Mouse (Mus musculus) forebrain, embryonic 13.5 days (tissue): ENCODE measurements around the gene Serpina6. TPM values are rescaled to one million over a fixed set of nuclear protein-coding genes. Genes with fewer than 3 reads are reported as not detected.
"Not testable (repeated sequence)": the region's sequence is repeated elsewhere in the genome, so short reads cannot be mapped to it uniquely, and the experiment has no call there.

Source experiments
- ATAC-seq: fragments of 200-750 bp; cut with Nextera tagmentation; 2 replicates; pipeline ENCODE4 v1.8.0; 2017
- H3K27ac ChIP-seq: fragments of 300-500 bp; sonication (generic); 2 replicates; pipeline ENCODE4 v1.5.1; 2015; ENCODE audit warnings: inconsistent platforms, mild to moderate bottlenecking, moderate library complexity
- H3K27me3 ChIP-seq: fragments of 300-500 bp; sonication (generic); 2 replicates; pipeline ENCODE4 v1.6.1; 2015; ENCODE audit warnings: mild to moderate bottlenecking, inconsistent platforms
- H3K36me3 ChIP-seq: fragments of 300-500 bp; sonication (generic); 2 replicates; pipeline ENCODE4 v1.6.1; 2015; ENCODE audit warnings: mild to moderate bottlenecking, inconsistent platforms; ENCODE audit not compliant: poor library complexity, severe bottlenecking
- H3K4me1 ChIP-seq: fragments of 300-500 bp; sonication (generic); 2 replicates; pipeline ENCODE4 v1.6.1; 2015; ENCODE audit warnings: inconsistent platforms
- H3K4me2 ChIP-seq: fragments of 300-500 bp; sonication (generic); 2 replicates; pipeline ENCODE4 v1.6.1; 2015; ENCODE audit warnings: inconsistent platforms, mild to moderate bottlenecking, moderate library complexity
- H3K4me3 ChIP-seq: fragments of 300-500 bp; sonication (generic); 2 replicates; pipeline ENCODE4 v1.5.1; 2015; ENCODE audit warnings: mild to moderate bottlenecking, inconsistent platforms
- H3K9ac ChIP-seq: fragments of 300-500 bp; sonication (generic); 2 replicates; pipeline ENCODE4 v1.6.1; 2015; ENCODE audit warnings: mild to moderate bottlenecking, inconsistent platforms
- H3K9me3 ChIP-seq: fragments of 300-500 bp; sonication (generic); replicated peaks from 2 replicates; pipeline ENCODE4 v1.6.1; 2016; ENCODE audit warnings: inconsistent platforms
- WGBS: fragments of 180-500 bp; shearing (Covaris S2); methylation state at CpG from one replicate; pipeline ENCODE4 v1.1.7; 2015; 5-methylcytosine and 5-hydroxymethylcytosine counted together
- polyA plus RNA-seq: library from polyadenylated mRNA; unstranded; fragments of >200 nt; fragmentation: Nextera tagmentation; extraction: Ambion mirVana; gene quantifications from 2 replicates; pipeline ENCODE4 v1.2.1, GENCODE M21; 2015

Gene Serpina6
- polyA plus RNA-seq, 1 experiment from 2014 or later: not detected

GRCm38 (mm10) chr12:103679853-103680252 is 22.8 kb upstream of the Serpina6 start:
- not testable (repeated sequence) for H3K4me2 ChIP-seq, H3K36me3 ChIP-seq, ATAC-seq, H3K4me3 ChIP-seq, H3K27ac ChIP-seq, H3K9ac ChIP-seq, H3K27me3 ChIP-seq, H3K9me3 ChIP-seq, H3K4me1 ChIP-seq
- 94% methylated on average over 1 of the region's 1 CpGs for WGBS

DNA sequence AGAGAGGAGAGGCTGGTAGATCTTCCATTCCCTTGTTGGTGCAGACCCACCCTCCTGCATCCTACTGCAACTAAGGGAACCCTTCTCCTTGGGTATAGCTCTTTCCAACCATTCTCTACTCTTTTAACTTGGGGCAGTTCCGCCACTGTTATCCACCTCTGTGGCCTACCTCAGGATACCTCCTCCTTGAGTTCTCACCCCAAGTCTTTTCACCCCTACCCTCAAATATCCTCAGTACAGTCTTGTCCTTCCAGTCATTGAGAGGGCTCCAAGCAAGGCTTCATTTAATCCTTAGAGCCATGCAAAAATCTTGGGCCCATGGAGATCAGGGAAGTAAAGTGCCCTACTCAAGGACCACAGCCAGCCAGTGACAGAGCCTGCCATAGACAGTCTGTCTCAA is 19.0 kb upstream of the Serpina6 start, which contains the start of gene Serpina16:
Gene Serpina16 (minus strand): TSS at position 101 of the 400 bp plus-strand sequence.
- Histone ChIP-seq H3K4me3 (no peak within 1 kb of the TSS), H3K27ac (no peak within 1 kb of the TSS), H3K36me3 (no peaks in the 10 kb centered on the region), H3K4me2 (no peak within 1 kb of the TSS), H3K9me3 (0 out of 2 replicates have a peak, but pooled peaks cover 3% of the 10 kb centered on the region), H3K9ac (no peak within 1 kb of the TSS), H3K4me1 (no peaks in the 10 kb centered on the region), H3K27me3 (no peaks in the 10 kb centered on the region)
- WGBS: 95% methylated on average over 1 of the region's 1 CpGs
- ATAC-seq: no peak

- Histone ChIP-seq H3K4me3 (no peak overlapping the region), H3K9me3 (0 out of 2 replicates have a peak, but pooled peaks cover 3% of the 10 kb centered on the region), H3K36me3 (no peaks in the 10 kb centered on the region), H3K4me1 (no peaks in the 10 kb centered on the region), H3K27ac (no peak overlapping the region), H3K4me2 (no peak overlapping the region), H3K9ac (no peak overlapping the region), H3K27me3 (no peaks in the 10 kb centered on the region)
- no peak for ATAC-seq
- WGBS: 79% methylated on average over 2 of the region's 2 CpGs
These were observed 16.2 kb upstream of the Serpina6 start for GRCm38 (mm10) chr12:103673179-103673578.

- Histone ChIP-seq H3K27ac (no peak overlapping the region), H3K36me3 (no peaks in the 10 kb centered on the region), H3K9me3 (0 out of 2 replicates have a peak, but pooled peaks cover 6% of the 10 kb centered on the region), H3K4me1 (no peaks in the 10 kb centered on the region), H3K4me2 (no peak overlapping the region), H3K9ac (no peak overlapping the region), H3K4me3 (no peak overlapping the region), H3K27me3 (no peaks in the 10 kb centered on the region)
- ATAC-seq: no peak
- 81% methylated on average over 3 of the region's 3 CpGs for WGBS
These were observed 14.5 kb upstream of the Serpina6 start for GRCm38 (mm10) chr12:103671483-103671882.

- WGBS: 82% methylated on average over 2 of the region's 2 CpGs
- H3K9me3 ChIP-seq: 0 out of 2 replicates have a peak, but pooled peaks cover 6% of the 10 kb centered on the region
- no peak for ATAC-seq
These were observed 14.0 kb upstream of the Serpina6 start for GRCm38 (mm10) chr12:103670964-103671363.

DNA sequence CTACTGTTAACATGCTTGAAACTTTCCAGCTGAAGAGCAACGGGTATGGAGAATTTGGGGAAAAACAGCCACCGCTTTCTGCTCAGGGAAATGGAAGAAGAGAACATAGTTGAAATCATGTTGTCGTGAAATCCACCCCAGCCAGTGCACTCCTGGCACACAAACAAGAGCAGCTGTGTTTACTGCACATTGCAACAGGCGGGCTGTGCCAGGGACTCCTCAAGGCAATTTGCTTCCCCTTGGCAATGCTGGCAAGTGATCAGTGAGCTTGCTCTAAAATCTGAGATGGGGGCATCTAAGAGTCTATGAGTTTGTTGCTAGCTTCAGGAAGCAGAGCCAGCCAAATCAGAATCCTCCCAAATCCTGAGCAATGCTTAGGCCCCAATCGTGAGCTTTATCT is 13.3 kb upstream of the Serpina6 start:
- H3K27me3 ChIP-seq: no peaks in the 10 kb centered on the region

More at GRCm38 (mm10) chr12:103670964-103671363, 14.0 kb upstream of the Serpina6 start:
- H3K4me2 ChIP-seq: no peak overlapping the region
- no peak overlapping the region for H3K9ac ChIP-seq
- no peak overlapping the region for H3K27ac ChIP-seq
- no peaks in the 10 kb centered on the region for H3K36me3 ChIP-seq
- no peak overlapping the region for H3K4me3 ChIP-seq
- H3K27me3 ChIP-seq: no peaks in the 10 kb centered on the region
- H3K4me1 ChIP-seq: no peaks in the 10 kb centered on the region

GRCm38 (mm10) chr12:103665286-103665685 is 8.3 kb upstream of the Serpina6 start:
- H3K9ac ChIP-seq: no peak overlapping the region
- ATAC-seq: no peak
- no peak overlapping the region for H3K27ac ChIP-seq
- H3K27me3 ChIP-seq: no peaks in the 10 kb centered on the region
- H3K4me3 ChIP-seq: no peak overlapping the region
- 0 out of 2 replicates have a peak, but pooled peaks cover 3% of the 10 kb centered on the region for H3K9me3 ChIP-seq
- no peaks in the 10 kb centered on the region for H3K4me1 ChIP-seq
- no peaks in the 10 kb centered on the region for H3K36me3 ChIP-seq
- 91% methylated on average over 3 of the region's 3 CpGs for WGBS
- no peak overlapping the region for H3K4me2 ChIP-seq

More for the DNA sequence above, 13.3 kb upstream of the Serpina6 start:
- H3K4me3 ChIP-seq: no peak overlapping the region
- 0 out of 2 replicates have a peak, but pooled peaks cover 5% of the 10 kb centered on the region for H3K9me3 ChIP-seq
- H3K9ac ChIP-seq: no peak overlapping the region
- no peaks in the 10 kb centered on the region for H3K36me3 ChIP-seq
- H3K4me1 ChIP-seq: no peaks in the 10 kb centered on the region
- no peak for ATAC-seq
- H3K27ac ChIP-seq: no peak overlapping the region
- H3K4me2 ChIP-seq: no peak overlapping the region
- 87% methylated on average over 5 of the region's 5 CpGs for WGBS

DNA sequence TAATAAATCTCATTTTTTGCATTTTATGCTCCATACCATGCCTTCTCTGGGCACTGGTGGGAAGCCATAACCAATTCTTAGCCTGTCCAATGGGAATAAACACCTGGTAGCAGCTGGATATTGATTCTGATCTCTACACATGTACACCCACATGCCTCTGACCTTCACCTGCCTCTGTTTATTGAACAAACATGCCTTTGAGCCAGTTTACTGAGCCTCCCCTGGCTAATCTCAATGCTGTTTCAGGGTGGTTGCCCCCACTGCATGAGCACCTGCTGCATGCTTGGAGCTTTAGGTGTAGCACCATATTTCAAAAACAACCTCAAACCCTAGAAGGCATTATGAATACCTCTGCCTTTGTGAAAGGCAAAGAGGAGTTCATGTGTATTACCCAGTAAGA is 5.0 kb upstream of the Serpina6 start:
- not testable (repeated sequence) for H3K9me3 ChIP-seq, H3K4me1 ChIP-seq, H3K9ac ChIP-seq, ATAC-seq, H3K36me3 ChIP-seq, H3K27me3 ChIP-seq, H3K4me2 ChIP-seq, H3K27ac ChIP-seq, H3K4me3 ChIP-seq

DNA sequence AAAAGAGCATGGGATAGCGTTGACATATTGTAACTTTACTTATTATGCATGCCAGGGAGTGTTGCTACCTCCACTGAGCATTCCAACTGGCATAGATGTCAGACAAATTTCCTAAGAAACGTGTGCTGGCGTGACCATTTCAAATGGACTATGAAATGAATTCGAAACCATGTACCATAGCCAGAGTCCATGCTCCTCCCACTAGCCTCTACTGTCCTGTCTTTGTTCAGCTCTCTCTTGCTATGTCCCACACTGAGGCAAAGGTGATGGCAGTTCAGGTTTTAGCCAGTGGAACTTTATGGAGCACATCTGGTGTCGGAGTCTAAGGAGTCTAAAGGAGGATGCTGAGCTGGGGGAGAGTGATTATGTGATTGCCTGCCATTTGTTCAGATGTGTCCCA is 3.1 kb upstream of the Serpina6 start:
- Histone ChIP-seq H3K4me1 (no peaks in the 10 kb centered on the region), H3K27ac (no peak overlapping the region), H3K9ac (no peak overlapping the region), H3K9me3 (no peaks in the 10 kb centered on the region), H3K36me3 (no peaks in the 10 kb centered on the region), H3K4me2 (no peak overlapping the region), H3K27me3 (no peaks in the 10 kb centered on the region), H3K4me3 (no peak overlapping the region)
- WGBS: 88% methylated on average over 5 of the region's 5 CpGs
- no peak for ATAC-seq

DNA sequence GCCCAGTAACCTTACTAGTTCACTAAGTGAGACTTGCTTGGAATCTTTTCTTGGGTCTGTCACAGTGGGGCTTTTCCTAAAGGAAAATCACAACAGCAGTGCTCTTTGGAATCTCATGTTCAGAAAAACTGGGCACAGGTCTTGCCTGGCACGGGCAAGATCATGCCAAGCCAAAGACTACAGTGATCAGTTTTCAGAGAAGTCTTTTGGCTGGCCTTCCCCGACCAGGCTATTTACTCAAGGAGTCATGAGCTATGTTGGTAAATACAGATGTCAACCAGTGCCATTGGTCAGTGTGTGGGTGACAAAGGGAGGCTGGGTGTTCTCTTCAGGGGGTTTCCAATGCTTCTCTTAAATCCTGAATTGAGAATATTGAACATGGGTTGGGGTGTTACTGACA is 2.2 kb upstream of the Serpina6 start:
- 85% methylated on average over 2 of the region's 2 CpGs for WGBS
- H3K36me3 ChIP-seq: no peaks in the 10 kb centered on the region
- no peak overlapping the region for H3K4me2 ChIP-seq
- ATAC-seq: no peak
- no peaks in the 10 kb centered on the region for H3K27me3 ChIP-seq
- no peak overlapping the region for H3K9ac ChIP-seq
- H3K9me3 ChIP-seq: no peaks in the 10 kb centered on the region
- H3K4me1 ChIP-seq: no peaks in the 10 kb centered on the region
- H3K27ac ChIP-seq: no peak overlapping the region
- no peak overlapping the region for H3K4me3 ChIP-seq

- no peak for ATAC-seq
- Histone ChIP-seq H3K27ac (no peak overlapping the region), H3K4me2 (no peak overlapping the region), H3K4me1 (no peaks in the 10 kb centered on the region), H3K36me3 (no peaks in the 10 kb centered on the region), H3K27me3 (no peaks in the 10 kb centered on the region), H3K9ac (no peak overlapping the region), H3K9me3 (no peaks in the 10 kb centered on the region), H3K4me3 (no peak overlapping the region)
- WGBS: 84% methylated on average over 10 of the region's 10 CpGs
These were observed 979 bp upstream of the Serpina6 start for GRCm38 (mm10) chr12:103657991-103658390.

- no peaks in the 10 kb centered on the region for H3K9me3 ChIP-seq
- no peak overlapping the region for H3K27ac ChIP-seq
- no peak overlapping the region for H3K9ac ChIP-seq
- 87% methylated on average over 7 of the region's 7 CpGs for WGBS
- H3K4me3 ChIP-seq: no peak overlapping the region
- no peak for ATAC-seq
- H3K4me2 ChIP-seq: no peak overlapping the region
- no peaks in the 10 kb centered on the region for H3K36me3 ChIP-seq
- no peaks in the 10 kb centered on the region for H3K4me1 ChIP-seq
- H3K27me3 ChIP-seq: no peaks in the 10 kb centered on the region
These were observed 1.6 kb downstream of the Serpina6 start for GRCm38 (mm10) chr12:103655123-103656044.
